Mouse (Mus musculus) embryonic facial prominence, embryonic 10.5 days (tissue): ENCODE results near the gene Gab3. TPM values are rescaled to one million over a fixed set of nuclear protein-coding genes. Genes with fewer than 3 reads are reported as not detected.
"Not testable (repeated sequence)": the region's sequence is repeated elsewhere in the genome, so short reads cannot be mapped to it uniquely, and the experiment has no call there.

Source experiments
- DNase-seq: peaks from one replicate; pipeline ENCODE4 v3.0.0-alpha.2; 2017; ENCODE audit warnings: low spot score
- H3K27ac ChIP-seq: fragments of 300-500 bp; sonication (generic); replicated peaks from 2 replicates; pipeline ENCODE4 v1.5.1; 2016; ENCODE audit warnings: mild to moderate bottlenecking
- H3K27me3 ChIP-seq: fragments of 300-500 bp; sonication (generic); replicated peaks from 2 replicates; pipeline ENCODE4 v1.6.1; 2016; ENCODE audit warnings: low read depth, mild to moderate bottlenecking; ENCODE audit not compliant: poor library complexity, severe bottlenecking
- H3K36me3 ChIP-seq: fragments of 300-500 bp; sonication (generic); replicated peaks from 2 replicates; pipeline ENCODE4 v1.6.1; 2016; ENCODE audit warnings: mild to moderate bottlenecking, moderate library complexity
- H3K4me1 ChIP-seq: fragments of 300-500 bp; sonication (generic); 2 replicates; pipeline ENCODE4 v1.6.1; 2016
- H3K4me3 ChIP-seq: fragments of 300-500 bp; sonication (generic); 2 replicates; pipeline ENCODE4 v1.5.1; 2016; ENCODE audit warnings: mild to moderate bottlenecking, moderate library complexity
- H3K9me3 ChIP-seq: fragments of 300-500 bp; sonication (generic); 2 replicates; pipeline ENCODE4 v1.6.1; 2016; ENCODE audit warnings: mild to moderate bottlenecking
- WGBS: fragments of 180-500 bp; shearing (Covaris S2); methylation state at CpG from one replicate; pipeline ENCODE4 v1.1.7; 2016; 5-methylcytosine and 5-hydroxymethylcytosine counted together
- polyA plus RNA-seq: library from polyadenylated mRNA; unstranded; fragments of >200 nt; fragmentation: Nextera tagmentation; extraction: Ambion mirVana; gene quantifications from 2 replicates; pipeline ENCODE4 v1.2.1, GENCODE M21; 2016

Gene Gab3
- polyA plus RNA-seq, 1 experiment from 2014 or later, result 0.74 TPM

- WGBS, result 23% methylated on average over 26 of the region's 26 CpGs
- Histone ChIP-seq H3K4me3 (peak overlapping the region; percentile 64), H3K4me1 (no peaks in the 10 kb centered on the region), H3K27me3 (no peaks in the 10 kb centered on the region), H3K27ac (no peak overlapping the region), H3K36me3 (no peaks in the 10 kb centered on the region), H3K9me3 (no peaks in the 10 kb centered on the region)
- DNase-seq, result no peak
These were observed 1.1 kb downstream of the Gab3 start for GRCm38 (mm10) chrX:75083982-75084773.

- 66% methylated on average over 2 of the region's 2 CpGs for WGBS
- H3K36me3 ChIP-seq, result no peaks in the 10 kb centered on the region
- no peak overlapping the region for H3K4me3 ChIP-seq
- no peak overlapping the region for H3K27ac ChIP-seq
- no peaks in the 10 kb centered on the region for H3K9me3 ChIP-seq
- no peak for DNase-seq
- no peaks in the 10 kb centered on the region for H3K27me3 ChIP-seq
- H3K4me1 ChIP-seq, result no peaks in the 10 kb centered on the region
These were observed 2.9 kb downstream of the Gab3 start for GRCm38 (mm10) chrX:75082351-75082750.

- Histone ChIP-seq H3K27ac (no peak overlapping the region), H3K4me1 (no peaks in the 10 kb centered on the region), H3K27me3 (no peaks in the 10 kb centered on the region), H3K4me3 (no peak overlapping the region), H3K9me3 (no peaks in the 10 kb centered on the region), H3K36me3 (no peaks in the 10 kb centered on the region)
- 92% methylated on average over 2 of the region's 2 CpGs for WGBS
- DNase-seq, result no peak
These were observed 29.0 kb downstream of the Gab3 start for GRCm38 (mm10) chrX:75056120-75056775.

DNA sequence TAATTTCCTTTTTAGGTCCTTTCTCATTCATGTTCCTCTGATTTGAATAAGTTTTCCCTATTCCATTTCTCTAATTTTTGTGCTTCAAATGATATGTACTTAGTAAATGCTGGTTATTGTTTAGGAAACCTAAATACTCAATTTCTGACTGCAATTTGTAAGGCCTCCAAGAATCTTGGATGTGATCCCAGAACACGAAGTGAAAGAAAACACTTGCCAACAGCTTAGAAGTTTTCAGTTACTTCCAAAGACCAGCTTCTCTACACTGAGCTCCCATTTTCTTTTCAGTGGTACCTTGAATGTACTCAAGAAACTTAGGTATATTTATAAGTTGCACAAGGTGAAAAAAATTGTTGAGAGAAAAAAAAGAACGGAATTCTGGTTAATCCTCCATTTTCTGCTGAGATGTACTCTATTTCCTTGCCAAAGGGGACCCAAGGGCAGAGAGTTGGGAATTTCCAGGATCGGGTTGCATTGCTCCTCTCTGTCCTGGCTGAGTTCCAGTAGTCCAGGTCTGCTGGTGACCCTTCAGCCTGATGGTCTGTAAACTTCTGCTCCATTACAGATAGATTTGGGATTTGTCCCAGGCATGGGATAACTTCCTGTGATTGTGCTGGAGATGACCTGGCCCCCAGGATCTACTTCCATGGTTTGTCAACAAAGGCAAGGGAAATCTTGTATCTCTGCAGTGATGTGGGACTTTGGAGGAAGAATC is 38.2 kb downstream of the Gab3 start:
- Histone ChIP-seq H3K36me3 (no peaks in the 10 kb centered on the region), H3K4me3 (no peak overlapping the region), H3K4me1 (no peaks in the 10 kb centered on the region), H3K27me3 (no peaks in the 10 kb centered on the region), H3K9me3 (no peaks in the 10 kb centered on the region), H3K27ac (no peak overlapping the region)
- DNase-seq, result no peak
- 79% methylated on average over 3 of the region's 3 CpGs for WGBS

GRCm38 (mm10) chrX:75045931-75046330 is 39.3 kb downstream of the Gab3 start:
- no peaks in the 10 kb centered on the region for H3K4me1 ChIP-seq
- no peaks in the 10 kb centered on the region for H3K9me3 ChIP-seq
- H3K27ac ChIP-seq, result no peak overlapping the region
- DNase-seq, result no peak
- no peaks in the 10 kb centered on the region for H3K27me3 ChIP-seq
- H3K36me3 ChIP-seq, result no peaks in the 10 kb centered on the region
- H3K4me3 ChIP-seq, result no peak overlapping the region
- 86% methylated on average over 1 of the region's 1 CpGs for WGBS

- H3K36me3 ChIP-seq, result no peaks in the 10 kb centered on the region
- H3K9me3 ChIP-seq, result no peaks in the 10 kb centered on the region
- H3K4me3 ChIP-seq, result no peak overlapping the region
- WGBS, result 61% methylated on average over 4 of the region's 4 CpGs
- no peaks in the 10 kb centered on the region for H3K27me3 ChIP-seq
- H3K4me1 ChIP-seq, result no peaks in the 10 kb centered on the region
- DNase-seq, result peak; percentile 7
- no peak overlapping the region for H3K27ac ChIP-seq
These were observed 40.7 kb downstream of the Gab3 start for GRCm38 (mm10) chrX:75044595-75044994.

GRCm38 (mm10) chrX:75036626-75037025 is 48.6 kb downstream of the Gab3 start:
- H3K36me3 ChIP-seq, result no peaks in the 10 kb centered on the region
- no peaks in the 10 kb centered on the region for H3K9me3 ChIP-seq
- no peak for DNase-seq
- no peaks in the 10 kb centered on the region for H3K27me3 ChIP-seq
- H3K27ac ChIP-seq, result no peak overlapping the region
- no peaks in the 10 kb centered on the region for H3K4me1 ChIP-seq
- no peak overlapping the region for H3K4me3 ChIP-seq

DNA sequence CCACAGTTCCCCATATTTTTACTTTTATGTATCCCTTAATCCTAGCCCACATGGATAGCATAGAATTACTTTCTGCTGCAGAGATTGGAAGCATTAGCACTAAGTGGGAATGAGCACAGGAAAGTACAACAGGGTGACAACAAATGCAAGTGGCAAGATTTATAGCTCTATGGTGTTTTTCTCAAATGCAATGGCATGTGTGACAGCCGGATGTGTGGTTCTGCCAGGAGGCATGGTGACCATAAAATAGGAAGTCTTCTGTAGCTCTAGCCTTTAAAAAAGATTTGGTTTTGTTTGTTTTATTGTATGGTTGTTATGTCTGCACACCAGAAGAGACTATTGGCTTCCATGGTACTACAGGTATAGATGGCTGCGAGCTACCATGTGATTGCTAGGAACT is 50.1 kb downstream of the Gab3 start:
- H3K4me1 ChIP-seq, result no peaks in the 10 kb centered on the region
- no peaks in the 10 kb centered on the region for H3K36me3 ChIP-seq
- DNase-seq, result no peak
- no peak overlapping the region for H3K4me3 ChIP-seq
- no peaks in the 10 kb centered on the region for H3K27me3 ChIP-seq
- WGBS, result 89% methylated on average over 2 of the region's 2 CpGs
- H3K27ac ChIP-seq, result no peak overlapping the region
- H3K9me3 ChIP-seq, result no peaks in the 10 kb centered on the region

DNA sequence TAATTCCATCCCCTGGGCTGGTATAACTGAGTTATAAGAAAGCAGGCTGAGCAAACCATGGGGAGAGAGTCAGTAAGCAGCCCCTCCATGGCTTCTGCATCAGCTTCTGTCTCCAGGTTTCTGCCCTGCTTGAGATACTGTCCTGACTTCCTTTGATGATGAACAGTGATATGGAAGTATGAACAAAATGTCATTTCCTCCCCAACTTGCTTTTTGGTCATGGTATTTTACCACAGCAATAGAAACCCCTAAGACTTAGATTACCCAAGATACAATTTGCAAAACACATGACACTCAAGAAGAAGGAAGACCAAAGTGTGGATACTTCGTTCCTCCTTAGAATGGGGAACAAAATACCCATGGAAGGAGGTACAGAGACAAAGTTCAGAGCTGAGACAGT is 51.2 kb downstream of the Gab3 start:
- H3K9me3 ChIP-seq, DNase-seq, H3K4me1 ChIP-seq, H3K36me3 ChIP-seq, H3K4me3 ChIP-seq, H3K27me3 ChIP-seq, H3K27ac ChIP-seq: not testable (repeated sequence)
- WGBS, result 71% methylated on average over 1 of the region's 1 CpGs

DNA sequence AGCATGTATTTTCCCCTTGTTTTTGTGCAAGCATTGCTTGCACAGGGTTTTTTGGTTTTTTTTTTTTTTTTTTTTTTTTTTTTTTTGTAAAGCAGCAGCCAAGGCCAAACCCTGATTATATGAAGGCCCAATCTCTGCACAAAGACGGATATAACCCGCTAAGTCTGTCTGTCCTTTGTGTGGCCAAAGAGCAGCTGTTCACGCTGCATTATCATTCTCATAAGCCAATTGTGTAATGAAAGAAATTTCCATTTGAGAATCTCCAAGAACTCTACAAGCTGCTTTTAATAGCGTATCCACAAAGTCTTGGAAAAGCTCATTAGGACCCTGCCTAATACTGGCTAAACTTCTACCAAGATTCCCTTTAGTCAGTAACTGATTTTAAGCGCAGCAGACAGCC is 101.5 kb downstream of the Gab3 start:
- H3K27me3 ChIP-seq, result no peaks in the 10 kb centered on the region
- no peak for DNase-seq
- H3K4me1 ChIP-seq, result no peaks in the 10 kb centered on the region
- no peaks in the 10 kb centered on the region for H3K36me3 ChIP-seq
- H3K4me3 ChIP-seq, result no peak overlapping the region
- WGBS, result 82% methylated on average over 5 of the region's 5 CpGs
- no peaks in the 10 kb centered on the region for H3K9me3 ChIP-seq
- no peak overlapping the region for H3K27ac ChIP-seq

DNA sequence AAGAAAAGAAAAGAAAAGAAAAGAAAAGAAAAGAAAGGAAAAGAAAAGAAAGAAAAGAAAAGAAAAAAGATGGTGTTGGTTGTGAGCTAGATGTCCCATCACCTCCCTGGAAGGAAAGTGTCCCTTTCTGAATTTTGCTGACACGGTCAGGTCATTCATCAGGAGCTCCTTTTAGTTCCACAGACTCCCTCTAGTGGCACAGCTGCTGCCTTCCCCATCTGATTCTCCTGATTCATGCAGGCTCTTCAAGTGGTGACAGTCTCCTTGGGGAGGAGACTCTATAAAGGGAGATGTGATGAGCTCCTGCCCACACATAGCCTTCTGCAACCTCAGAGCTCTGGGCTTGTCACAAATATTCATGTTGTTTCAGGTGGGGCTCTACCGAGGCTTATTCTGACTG is 122.4 kb downstream of the Gab3 start:
- H3K4me3 ChIP-seq, DNase-seq, H3K36me3 ChIP-seq, H3K9me3 ChIP-seq, H3K27ac ChIP-seq, H3K4me1 ChIP-seq, H3K27me3 ChIP-seq: not testable (repeated sequence)
- WGBS, result 44% methylated on average over 1 of the region's 2 CpGs

DNA sequence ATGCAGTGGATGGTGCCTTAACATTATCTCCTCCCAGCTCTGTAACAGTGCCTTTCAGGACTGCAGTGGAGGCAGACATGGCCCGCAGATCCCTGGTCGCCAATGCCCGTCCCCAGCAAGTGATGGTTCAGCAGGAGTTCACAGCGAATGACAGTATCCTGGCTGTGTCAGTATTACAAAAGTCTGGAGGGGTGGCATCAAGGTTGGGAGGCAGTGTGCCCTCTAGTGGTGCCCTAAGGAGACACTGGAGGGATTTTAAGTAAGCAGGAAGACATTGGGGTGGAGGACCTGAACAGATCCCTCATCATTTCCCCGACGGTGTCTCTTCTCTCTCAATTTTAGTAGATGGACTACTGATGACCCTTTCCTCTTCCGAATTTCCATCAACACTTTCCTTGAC is 126.1 kb downstream of the Gab3 start:
- H3K27ac ChIP-seq, H3K9me3 ChIP-seq, H3K4me1 ChIP-seq, H3K4me3 ChIP-seq, H3K27me3 ChIP-seq, H3K36me3 ChIP-seq, DNase-seq: not testable (repeated sequence)
- WGBS, result 69% methylated on average over 7 of the region's 7 CpGs
